Comparison of ENCODE assay signal across 8 mouse cellular contexts in the genomic region with DNA sequence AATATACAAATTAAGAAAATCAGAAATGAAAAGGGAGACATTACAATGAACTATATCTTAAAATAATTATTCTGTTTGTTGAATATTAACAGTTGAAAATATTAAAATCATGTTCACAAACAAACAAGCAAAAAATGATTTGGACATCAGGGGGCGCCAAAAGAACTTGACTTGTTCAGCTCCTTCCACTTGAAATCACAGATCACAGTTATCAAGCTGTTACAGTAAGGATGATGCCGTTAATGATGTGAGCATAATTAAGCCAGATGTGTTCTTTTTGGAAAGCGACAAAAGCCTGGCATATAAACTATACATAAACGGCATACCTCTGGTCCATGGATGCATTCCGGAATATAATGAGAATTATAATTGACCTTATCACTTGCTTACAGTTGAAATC. TPM values are rescaled to one million over a fixed set of nuclear protein-coding genes. Genes with fewer than 3 reads are reported as not detected.
DNase-seq lines count a peak whose midpoint lies in the region.
"Had no signal": no experiment of that assay in that cellular context is flagged by ENCODE, and none has a peak within 500 bp of the region (broad histone marks: within the 10 kb centered on the region; RNA-seq: fewer than 3 reads in every experiment).

No protein-coding gene starts in this region.

- no peaks in the 10 kb centered on the region for H3K36me3 ChIP-seq in forebrain, embryonic 10.5 days (replicated peaks)

- H3K27me3 ChIP-seq in forebrain, embryonic 10.5 days (ENCODE audit: poor library complexity, severe bottlenecking): no peaks in the 10 kb centered on the region

- no peak overlapping the region for H3K27ac ChIP-seq in forebrain, embryonic 10.5 days

- 68% methylated on average over 5 of the region's 5 CpGs for WGBS in forebrain, embryonic 10.5 days

- intact Hi-C loops in heart, postnatal 10 days (cut with DNase I): loop anchor here (2.0 kb wide), 1 partner anchor 97 kb away; no protein-coding TSS in a partner anchor
- intact Hi-C loops in heart, postnatal 25 days (cut with DNase I): no loop called here

- no peaks in the 10 kb centered on the region for H3K4me1 ChIP-seq in forebrain, embryonic 10.5 days

- no peaks in the 10 kb centered on the region for H3K9me3 ChIP-seq in forebrain, embryonic 10.5 days

- H3K4me3 ChIP-seq in forebrain, embryonic 10.5 days: no peak overlapping the region

- DNase-seq in heart, postnatal 10 days: peak; percentile 12 to 40
- DNase-seq in heart, postnatal 25 days (ENCODE audit: low spot score): no peak
- peak; percentile 5 for DNase-seq in right cerebral cortex, adult 18-20 months
- DNase-seq in right cerebral cortex, postnatal 25 days: no peak
- DNase-seq in brain, embryonic 18.5 days (ENCODE audit: low read depth, low spot score): peak; percentile 14
- peak; percentile 51 for DNase-seq in naive thymus-derived CD4-positive, alpha-beta T cell, adult 2 months (ENCODE audit: low read depth)
- DNase-seq in forebrain, embryonic 10.5 days (ENCODE audit: extremely low spot score, low spot score): no peak

RNA-seq across cellular contexts. Expression of gene Il23r, which starts 40.3 kb away (rescaled TPM):
- not detected for total RNA-seq in heart, postnatal 10 days (2021)
- total RNA-seq in heart, postnatal 25 days (2021): not detected
- polyA plus RNA-seq in forebrain, embryonic 10.5 days (2016; fragmentation: Nextera tagmentation; extraction: Ambion mirVana): not detected in 2 replicates
- total RNA-seq: hematopoietic stem cell, adult 5-6 weeks had no signal

Comparison
In these comparisons a context has a peak if more than half of its experiments do, and no peak if none do; other contexts are left out.
1. DNase-seq: peak in heart, postnatal 10 days (2 of 2), right cerebral cortex, adult 18-20 months (single experiment), brain, embryonic 18.5 days (single experiment) and naive thymus-derived CD4-positive, alpha-beta T cell, adult 2 months (single experiment); none in heart, postnatal 25 days (single experiment), right cerebral cortex, postnatal 25 days (single experiment) and forebrain, embryonic 10.5 days (single experiment).